In genomic region chr8:124923971-124924652, GRCm38 (mm10) we compare ENCODE assay signal across 14 mouse cellular contexts. TPM values are rescaled to one million over a fixed set of nuclear protein-coding genes. Genes with fewer than 3 reads are reported as not detected.
DNase-seq lines count a peak whose midpoint lies in the region; TF ChIP-seq lines count a peak whose summit lies in the region.
"Had no signal": no experiment of that assay in that cellular context is flagged by ENCODE, and none has a peak within 500 bp of the region (broad histone marks: within the 10 kb centered on the region; RNA-seq: fewer than 3 reads in every experiment).

No protein-coding gene starts in this region.

- no peak overlapping the region for H3K27ac ChIP-seq in kidney, adult 2 months (ENCODE audit: insufficient read depth, low read depth, low read length)
- H3K27ac ChIP-seq: forebrain, embryonic 12.5 days; heart, embryonic 15.5 days; left cerebral cortex, adult 2 months had no signal

- DNase-seq in adrenal gland, postnatal 14 days, result peak; percentile 71
- DNase-seq in adrenal gland, adult 18-20 months (ENCODE audit: low spot score in 2 of 2), result no peak
- peak; percentile 37 for DNase-seq in kidney, adult 2 months
- no peak for DNase-seq in kidney, postnatal 10 days
- DNase-seq in brain, embryonic 14.5 days (ENCODE audit: low read depth), result peak; percentile 19
- DNase-seq in heart, postnatal 14 days, result peak; percentile 45 to 46
- DNase-seq in layer of hippocampus, adult 9-11 months, result no peak
- no peak for DNase-seq in left cerebral cortex, postnatal 36 days (ENCODE audit: low spot score in 2 of 2)
- DNase-seq: B cell, adult 2 months; embryo, embryonic 11 days; lung, embryonic 14.5 days had no signal

- WGBS in kidney, adult 2 months, result 67% methylated on average over 15 of the region's 15 CpGs

- no peak for TF ChIP-seq POLR2A in kidney, adult 2 months (IDR thresholded peaks at IDR 0.05; ENCODE audit: low read depth, low read length)
- no peak for TF ChIP-seq POLR2A in brain, embryonic 14.5 days (IDR thresholded peaks at IDR 0.05; ENCODE audit: borderline replicate concordance, extremely low read depth, insufficient read depth, insufficient read length, poor library complexity, severe bottlenecking)

- H3K4me1 ChIP-seq in kidney, adult 2 months (ENCODE audit: control insufficient read depth, insufficient read depth, low read length), result peaks cover 20% of the 10 kb centered on the region; the same call in 1 of the 2 replicates

- H3K4me3 ChIP-seq in kidney, adult 2 months (ENCODE audit: insufficient read depth, low read depth, low read length), result no peak overlapping the region
- H3K4me3 ChIP-seq: forebrain, embryonic 12.5 days; heart, embryonic 15.5 days; left cerebral cortex, adult 2 months had no signal

- TF ChIP-seq CTCF in kidney, adult 2 months (conservative IDR thresholded peaks at IDR 0.05; ENCODE audit: insufficient read depth, insufficient read length, low read depth, low read length), result no peak
- TF ChIP-seq CTCF in brain, embryonic 14.5 days (IDR thresholded peaks at IDR 0.05; ENCODE audit: borderline replicate concordance, extremely low read depth, insufficient read depth, insufficient read length), result no peak

- H3K27me3 ChIP-seq in kidney, adult 2 months (replicated peaks; ENCODE audit: control insufficient read depth, insufficient read depth, low read length), result no peaks in the 10 kb centered on the region
- H3K27me3 ChIP-seq: forebrain, embryonic 12.5 days; heart, embryonic 15.5 days had no signal

- intact Hi-C loops in heart, postnatal 14 days (cut with DNase I), result no loop called here
- intact Hi-C loops in left cerebral cortex, postnatal 36 days (cut with DNase I), result no loop called here

- no peaks in the 10 kb centered on the region for H3K36me3 ChIP-seq in kidney, adult 2 months (ENCODE audit: control insufficient read depth, insufficient read depth, low read length)
- H3K36me3 ChIP-seq: heart, embryonic 15.5 days had no signal

RNA-seq across cellular contexts. Expression of gene Egln1, which starts 25.0 kb away (rescaled TPM):
- 63.4 and 77.1 TPM in 2 replicates for total RNA-seq in adrenal gland, postnatal 14 days (2021)
- 10 to 100 TPM; 70.9 to 90.0 TPM for total RNA-seq in adrenal gland, adult 18-20 months (2021)
- 35.8 and 38.8 TPM in 2 replicates for polyA plus RNA-seq in kidney, adult 2 months (2012; rRNA removed)
- 56.9 and 58.9 TPM in 2 replicates for polyA plus RNA-seq in brain, embryonic 14.5 days (2012; rRNA removed)
- 100 to 1,000 TPM; 178 to 190 TPM for total RNA-seq in heart, postnatal 14 days (2021)
- 10 to 100 TPM; 67.3 to 72.4 TPM for total RNA-seq in left cerebral cortex, postnatal 36 days (2021)

RNA-seq across cellular contexts. Expression of gene Sprtn, which starts 26.4 kb away (rescaled TPM):
- 20.1 and 21.3 TPM in 2 replicates for total RNA-seq in adrenal gland, postnatal 14 days (2021)
- total RNA-seq in adrenal gland, adult 18-20 months (2021), result 10 to 100 TPM; 18.9 to 19.3 TPM
- 8.3 and 9.5 TPM in 2 replicates for polyA plus RNA-seq in kidney, adult 2 months (2012; rRNA removed)
- polyA plus RNA-seq in brain, embryonic 14.5 days (2012; rRNA removed), result 20.0 and 20.3 TPM in 2 replicates
- 10 to 100 TPM; 14.2 to 15.1 TPM for total RNA-seq in heart, postnatal 14 days (2021)
- 10 to 100 TPM; 11.5 to 15.0 TPM for total RNA-seq in left cerebral cortex, postnatal 36 days (2021)

RNA-seq across cellular contexts. Expression of gene Exoc8, which starts 26.6 kb away (rescaled TPM):
- 21.5 and 23.8 TPM in 2 replicates for total RNA-seq in adrenal gland, postnatal 14 days (2021)
- total RNA-seq in adrenal gland, adult 18-20 months (2021), result 10 to 100 TPM; 23.1 to 25.2 TPM
- 8.2 and 8.4 TPM in 2 replicates for polyA plus RNA-seq in kidney, adult 2 months (2012; rRNA removed)
- polyA plus RNA-seq in brain, embryonic 14.5 days (2012; rRNA removed), result 10.3 and 15.2 TPM in 2 replicates
- 10 to 100 TPM; 19.7 to 20.2 TPM for total RNA-seq in heart, postnatal 14 days (2021)
- 10 to 100 TPM; 34.5 to 35.3 TPM for total RNA-seq in left cerebral cortex, postnatal 36 days (2021)

Comparison
In these comparisons a context has a peak if more than half of its experiments do, and no peak if none do; other contexts are left out.
1. DNase-seq: peak in adrenal gland, postnatal 14 days (single experiment), kidney, adult 2 months (single experiment), brain, embryonic 14.5 days (single experiment) and heart, postnatal 14 days (2 of 2); none in adrenal gland, adult 18-20 months (0 of 2), kidney, postnatal 10 days (single experiment), layer of hippocampus, adult 9-11 months (single experiment) and left cerebral cortex, postnatal 36 days (0 of 2).